Mouse (Mus musculus) myocyte (in vitro differentiated cells): ENCODE measurements around the gene Gm11397. TPM values are rescaled to one million over a fixed set of nuclear protein-coding genes. Genes with fewer than 3 reads are reported as not detected.
"Not testable (repeated sequence)": the region's sequence is repeated elsewhere in the genome, so short reads cannot be mapped to it uniquely, and the experiment has no call there.

Experiments
- H3K27me3 ChIP-seq: one replicate; pipeline ENCODE4 v1.6.1; 2011; ENCODE audit not compliant: control insufficient read depth, insufficient read depth, insufficient read length
- H3K36me3 ChIP-seq: one replicate; pipeline ENCODE4 v1.6.1; 2011; ENCODE audit not compliant: control insufficient read depth, insufficient read depth
- H3K4me2 ChIP-seq: one replicate; pipeline ENCODE4 v1.6.1; 2011; ENCODE audit warnings: low read depth, control low read depth
- H3K4me3 ChIP-seq: one replicate; pipeline ENCODE4 v1.5.1; 2011; ENCODE audit warnings: mild to moderate bottlenecking, control low read depth, moderate library complexity
- H3K79me2 ChIP-seq: one replicate; pipeline ENCODE4 v1.6.1; 2011; ENCODE audit not compliant: control insufficient read depth, insufficient read depth
- H3ac ChIP-seq: one replicate; pipeline ENCODE4 v1.6.1; 2011; ENCODE audit not compliant: control insufficient read depth, insufficient read length
- polyA plus RNA-seq: library from polyadenylated mRNA; unstranded; fragments of >200 nt; fragmentation: generic; extraction: Trizol; gene quantifications from one replicate; pipeline ENCODE4 v1.2.1, GENCODE M21; 2012; ENCODE audit warnings: missing spikeins

Gene Gm11397
- polyA plus RNA-seq = not detected

DNA sequence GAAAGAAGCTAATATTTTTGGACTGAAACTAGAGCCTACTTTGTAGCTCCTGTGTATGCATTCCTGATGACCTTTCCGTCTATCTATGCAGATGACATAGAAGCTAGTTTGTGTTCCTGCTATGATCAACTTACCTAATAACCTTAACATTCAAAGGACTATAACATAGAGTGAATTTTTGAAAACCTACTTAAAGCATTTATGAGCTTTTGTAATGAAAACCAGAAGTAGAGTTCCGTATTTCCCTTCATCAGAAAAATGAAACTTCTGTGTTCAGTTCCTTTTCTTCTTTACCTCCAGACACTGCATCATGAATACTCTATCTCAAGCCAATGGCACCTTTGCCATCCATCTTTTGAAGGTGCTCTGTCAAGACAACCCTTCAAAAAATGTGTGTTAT is at the start of gene Gm11397:
Gene Gm11397, plus strand, starts transcription at position 301 of the 400 bp plus-strand sequence.
- not testable (repeated sequence) for H3K79me2 ChIP-seq, H3K36me3 ChIP-seq, H3K4me2 ChIP-seq, H3K27me3 ChIP-seq, H3K4me3 ChIP-seq, H3ac ChIP-seq

DNA sequence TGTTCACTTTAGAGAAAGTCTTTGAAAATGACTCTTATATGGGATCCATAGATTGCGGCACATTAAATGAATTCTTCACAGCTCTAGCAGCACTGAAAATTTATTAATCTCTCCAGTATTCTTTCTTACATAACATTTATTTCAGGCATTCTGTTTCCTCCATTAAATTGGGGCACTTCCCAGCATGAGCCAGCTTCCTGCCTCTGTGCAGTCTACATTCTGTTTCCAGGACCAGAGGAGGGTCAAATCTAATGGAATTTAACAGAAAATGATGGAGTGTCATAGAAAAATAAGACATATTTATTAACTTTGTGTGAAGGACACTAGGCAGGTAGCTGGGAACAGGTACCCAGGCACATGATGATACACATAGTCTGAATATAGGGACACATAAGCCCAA is 38.9 kb upstream of the Gm11397 start:
- not testable (repeated sequence) for H3K27me3 ChIP-seq, H3K4me2 ChIP-seq, H3K4me3 ChIP-seq, H3K36me3 ChIP-seq, H3ac ChIP-seq, H3K79me2 ChIP-seq

DNA sequence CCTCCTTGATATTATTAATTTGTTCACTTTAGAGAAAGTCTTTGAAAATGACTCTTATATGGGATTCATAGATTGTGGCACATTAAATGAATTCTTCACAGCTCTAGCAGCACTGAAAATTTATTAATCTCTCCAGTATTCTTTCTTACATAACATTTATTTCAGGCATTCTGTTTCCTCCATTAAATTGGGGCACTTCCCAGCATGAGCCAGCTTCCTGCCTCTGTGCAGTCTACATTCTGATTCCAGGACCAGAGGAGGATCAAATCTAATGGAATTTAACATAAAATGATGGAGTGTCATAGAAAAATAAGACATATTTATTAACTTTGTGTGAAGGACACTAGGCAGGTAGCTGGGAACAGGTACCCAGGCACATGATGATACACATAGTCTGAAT is 37.2 kb downstream of the Gm11397 start:
- H3K79me2 ChIP-seq, H3K36me3 ChIP-seq, H3K27me3 ChIP-seq, H3K4me2 ChIP-seq, H3ac ChIP-seq, H3K4me3 ChIP-seq: not testable (repeated sequence)

Other genes with a start within 250 kb of the Gm11397 start
- 0.14 TPM for gene Serpinb9c, start 236.0 kb upstream of the Gm11397 start, polyA plus RNA-seq
- 0.10 TPM for gene Serpinb9d, start 202.8 kb upstream of the Gm11397 start, polyA plus RNA-seq
- gene Serpinb9e, start 146.1 kb upstream of the Gm11397 start, polyA plus RNA-seq = 0.02 TPM
- 0.07 TPM for gene Serpinb9f, start 71.7 kb upstream of the Gm11397 start, polyA plus RNA-seq
- gene Serpinb9g, start 89.0 kb downstream of the Gm11397 start, polyA plus RNA-seq = 0.98 TPM